Mouse (Mus musculus): Measurements from ENCODE around the gene Slc7a6. TPM values are rescaled to one million over a fixed set of nuclear protein-coding genes. Genes with fewer than 3 reads are reported as not detected.
"Not testable (repeated sequence)": the region's sequence is repeated elsewhere in the genome, so short reads cannot be mapped to it uniquely, and the experiment has no call there.

The Slc7a6 gene
- total RNA-seq, 4 experiments from 2014 or later = 18.6 to 27.4 (median 23.4) TPM

- DNase-seq (ENCODE audit: low spot score in 2 of 2) = no peak
These were observed 17.1 kb downstream of the Slc7a6 start for GRCm38 (mm10) chr8:106185628-106186270.

GRCm38 (mm10) chr8:106186394-106186793 lies 17.7 kb downstream of the Slc7a6 start:
- no peak for DNase-seq (ENCODE audit: low spot score in 2 of 2)

GRCm38 (mm10) chr8:106189162-106189561 lies 20.5 kb downstream of the Slc7a6 start:
- no peak for DNase-seq (ENCODE audit: low spot score in 2 of 2)

GRCm38 (mm10) chr8:106191639-106192038 lies 23.0 kb downstream of the Slc7a6 start:
- no peak for DNase-seq (ENCODE audit: low spot score in 2 of 2)

GRCm38 (mm10) chr8:106193162-106193561 lies 24.5 kb downstream of the Slc7a6 start:
- DNase-seq (ENCODE audit: low spot score in 2 of 2) = no peak

- no peak for DNase-seq (ENCODE audit: low spot score in 2 of 2)
These were observed 25.4 kb downstream of the Slc7a6 start for GRCm38 (mm10) chr8:106194062-106194461.

GRCm38 (mm10) chr8:106198741-106199140 lies 30.1 kb downstream of the Slc7a6 start:
- no peak for DNase-seq (ENCODE audit: low spot score in 2 of 2)

- DNase-seq (ENCODE audit: low spot score in 2 of 2) = not testable (repeated sequence)
These were observed 30.9 kb downstream of the Slc7a6 start for GRCm38 (mm10) chr8:106199596-106199995.

- no peak for DNase-seq (ENCODE audit: low spot score in 2 of 2)
These were observed 41.5 kb downstream of the Slc7a6 start for GRCm38 (mm10) chr8:106210035-106210731.

GRCm38 (mm10) chr8:106210821-106211345 lies 42.2 kb downstream of the Slc7a6 start, which contains the start of the genes Slc7a6os and Prmt7:
Gene Slc7a6os, minus strand, starts transcription at chr8:106210935.
Gene Prmt7, plus strand, starts transcription at chr8:106210936.
- peak; percentile 94 to 95 for DNase-seq (ENCODE audit: low spot score in 2 of 2)

GRCm38 (mm10) chr8:106211421-106211820 lies 42.8 kb downstream of the Slc7a6 start:
- no peak for DNase-seq (ENCODE audit: low spot score in 2 of 2)

- no peak for DNase-seq (ENCODE audit: low spot score in 2 of 2)
These were observed 45.3 kb downstream of the Slc7a6 start for GRCm38 (mm10) chr8:106213959-106214358.

- DNase-seq (ENCODE audit: low spot score in 2 of 2) = no peak
These were observed 51.0 kb downstream of the Slc7a6 start for GRCm38 (mm10) chr8:106219620-106220019.

GRCm38 (mm10) chr8:106226589-106226988 lies 57.9 kb downstream of the Slc7a6 start:
- DNase-seq (ENCODE audit: low spot score in 2 of 2) = peak in 1 of 2 experiments; percentile 22

GRCm38 (mm10) chr8:106231536-106231935 lies 62.9 kb downstream of the Slc7a6 start:
- no peak for DNase-seq (ENCODE audit: low spot score in 2 of 2)

- no peak for DNase-seq (ENCODE audit: low spot score in 2 of 2)
These were observed 64.1 kb downstream of the Slc7a6 start for GRCm38 (mm10) chr8:106232751-106233150.

- no peak for DNase-seq (ENCODE audit: low spot score in 2 of 2)
These were observed 66.1 kb downstream of the Slc7a6 start for GRCm38 (mm10) chr8:106234567-106235261.

- no peak for DNase-seq (ENCODE audit: low spot score in 2 of 2)
These were observed 68.4 kb downstream of the Slc7a6 start for GRCm38 (mm10) chr8:106237106-106237505.
